Mouse (Mus musculus) kidney, embryonic 16.5 days (tissue): Measurements from ENCODE around the gene Tal1. TPM values are rescaled to one million over a fixed set of nuclear protein-coding genes. Genes with fewer than 3 reads are reported as not detected.

Source experiments
- ATAC-seq: fragments of 200-750 bp; cut with Nextera tagmentation; 2 replicates; pipeline ENCODE4 v1.8.0; 2017; ENCODE audit warnings: moderate TSS enrichment; ENCODE audit not compliant: low FRiP score, low TSS enrichment
- H3K27ac ChIP-seq: fragments of 300-500 bp; sonication (generic); 2 replicates; pipeline ENCODE4 v1.5.1; 2014; ENCODE audit warnings: low read length
- H3K27me3 ChIP-seq: fragments of 300-500 bp; sonication (generic); 2 replicates; pipeline ENCODE4 v1.6.1; 2014; ENCODE audit warnings: low read length, control low read depth, mixed read lengths; ENCODE audit not compliant: insufficient read depth
- H3K36me3 ChIP-seq: fragments of 300-500 bp; sonication (generic); 2 replicates; pipeline ENCODE4 v1.6.1; 2014; ENCODE audit warnings: low read length, control low read depth, mixed read lengths; ENCODE audit not compliant: insufficient read depth
- H3K4me1 ChIP-seq: fragments of 300-500 bp; sonication (generic); 2 replicates; pipeline ENCODE4 v1.6.1; 2014; ENCODE audit warnings: low read length, control low read depth, mixed read lengths; ENCODE audit not compliant: insufficient read depth
- H3K4me2 ChIP-seq: fragments of 300-500 bp; sonication (generic); replicated peaks from 2 replicates; pipeline ENCODE4 v1.6.1; 2014; ENCODE audit warnings: low read depth, low read length
- H3K4me3 ChIP-seq: fragments of 300-500 bp; sonication (generic); 2 replicates; pipeline ENCODE4 v1.5.1; 2014; ENCODE audit warnings: mild to moderate bottlenecking, low read length
- H3K9ac ChIP-seq: fragments of 300-500 bp; sonication (generic); replicated peaks from 2 replicates; pipeline ENCODE4 v1.6.1; 2014; ENCODE audit warnings: low read length
- H3K9me3 ChIP-seq: fragments of 300-500 bp; sonication (generic); 2 replicates; pipeline ENCODE4 v1.6.1; 2016; ENCODE audit warnings: low read length, control low read depth
- WGBS: fragments of 180-500 bp; shearing (Covaris S2); extraction: QIAGEN DNeasy Blood & Tissue Kit; methylation state at CpG from one replicate; pipeline ENCODE4 v1.1.7; 2014; 5-methylcytosine and 5-hydroxymethylcytosine counted together
- polyA plus RNA-seq: library from polyadenylated mRNA; unstranded; fragments of >200 nt; fragmentation: Nextera tagmentation; extraction: Ambion mirVana; gene quantifications from 2 replicates; pipeline ENCODE4 v1.2.1, GENCODE M21; 2015

The Tal1 gene
- 1.2 and 1.3 TPM in 2 replicates for polyA plus RNA-seq

DNA sequence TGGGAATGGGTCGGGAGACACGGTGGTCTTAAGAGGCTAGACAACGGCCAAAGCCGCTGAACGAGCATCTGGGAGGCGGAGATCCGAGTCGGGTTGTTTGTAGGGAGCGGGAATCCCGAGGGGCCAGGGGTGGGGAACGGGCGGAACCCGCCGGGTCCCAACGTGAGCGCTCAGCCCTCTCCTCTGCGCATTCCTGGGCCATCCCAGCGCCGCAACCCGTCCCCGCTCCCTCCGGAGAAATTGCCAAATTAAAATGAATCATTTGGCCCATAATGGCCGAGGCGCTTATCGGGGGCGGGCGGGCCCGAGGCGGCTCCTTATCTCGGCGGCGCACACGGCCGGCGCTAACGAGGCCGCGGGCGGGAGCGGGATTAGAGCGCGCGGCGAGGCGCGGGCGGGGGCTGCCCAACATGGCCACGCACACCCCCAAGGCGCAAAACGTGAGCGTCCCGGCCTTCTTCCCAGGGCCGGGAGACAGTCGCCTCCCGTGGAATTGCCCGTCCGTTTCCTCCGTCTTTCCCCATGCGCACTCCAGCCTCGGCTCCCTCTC, at the start of gene Tal1:
Gene Tal1, plus strand, starts transcription at position 56 of the 550 bp plus-strand sequence.
- Histone ChIP-seq H3K27ac (peak within 1 kb of the TSS; percentile 69), H3K9ac (peak within 1 kb of the TSS; percentile 50), H3K9me3 (no peaks in the 10 kb centered on the region), H3K4me3 (peak within 1 kb of the TSS; percentile 49), H3K4me1 (peaks cover 14% of the 10 kb centered on the region), H3K27me3 (peaks cover 77% of the 10 kb centered on the region), H3K4me2 (peak within 1 kb of the TSS; percentile 58), H3K36me3 (no peaks in the 10 kb centered on the region)
- peak; percentile 9; the same call in 1 of the 2 replicates for ATAC-seq
- under 1% methylated on average over 60 of the region's 60 CpGs for WGBS

DNA sequence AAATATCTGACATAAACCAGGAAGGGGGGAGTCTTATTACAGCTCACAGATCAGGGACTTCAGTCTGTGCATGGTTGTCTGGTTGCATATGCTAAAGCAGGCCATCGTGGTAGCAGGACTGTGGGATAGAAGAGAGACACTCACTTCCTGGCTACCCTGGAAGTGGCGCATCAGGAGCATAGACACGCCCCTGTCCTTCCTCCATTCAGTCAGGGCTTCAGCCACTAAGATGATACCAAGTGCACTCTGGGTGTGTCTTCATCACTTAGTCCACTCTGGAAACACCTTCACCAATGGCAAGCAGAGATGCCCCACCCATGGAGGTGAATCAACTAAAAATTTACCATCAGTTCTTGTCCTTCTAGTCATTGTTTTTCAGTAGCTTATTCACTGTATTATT, 42.0 kb upstream of the Tal1 start:
- 95% methylated on average over 3 of the region's 3 CpGs for WGBS
- no peaks in the 10 kb centered on the region for H3K4me1 ChIP-seq
- no peak overlapping the region for H3K27ac ChIP-seq
- H3K4me3 ChIP-seq: no peak overlapping the region
- H3K9ac ChIP-seq: no peak overlapping the region
- H3K9me3 ChIP-seq: no peaks in the 10 kb centered on the region
- no peak overlapping the region for H3K4me2 ChIP-seq
- H3K27me3 ChIP-seq: no peaks in the 10 kb centered on the region
- peaks cover 35% of the 10 kb centered on the region for H3K36me3 ChIP-seq
- ATAC-seq: no peak

DNA sequence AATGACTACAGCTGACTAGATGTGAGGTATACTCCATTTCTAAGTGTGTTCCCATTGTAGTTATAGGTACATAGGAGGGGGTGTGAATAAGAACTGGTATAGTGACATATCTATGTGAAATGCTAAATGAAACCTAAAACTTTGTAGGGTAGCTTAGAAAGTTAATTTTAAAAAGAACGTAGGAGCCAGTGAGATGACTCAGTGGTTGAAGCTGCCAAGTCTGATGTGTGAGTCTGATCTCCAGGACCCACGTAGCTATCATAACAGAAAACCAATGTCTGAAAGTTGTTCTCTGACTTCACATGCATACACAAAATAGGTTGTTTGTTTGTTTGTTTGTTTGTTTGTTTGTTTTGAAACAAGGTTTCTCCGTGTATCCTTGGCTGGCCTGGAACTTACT, 36.2 kb upstream of the Tal1 start:
- no peaks in the 10 kb centered on the region for H3K27me3 ChIP-seq
- H3K27ac ChIP-seq: no peak overlapping the region
- H3K9me3 ChIP-seq: no peaks in the 10 kb centered on the region
- no peak for ATAC-seq
- H3K9ac ChIP-seq: no peak overlapping the region
- H3K4me1 ChIP-seq: no peaks in the 10 kb centered on the region
- H3K4me2 ChIP-seq: no peak overlapping the region
- peaks cover 37% of the 10 kb centered on the region for H3K36me3 ChIP-seq
- 90% methylated on average over 3 of the region's 3 CpGs for WGBS
- no peak overlapping the region for H3K4me3 ChIP-seq

DNA sequence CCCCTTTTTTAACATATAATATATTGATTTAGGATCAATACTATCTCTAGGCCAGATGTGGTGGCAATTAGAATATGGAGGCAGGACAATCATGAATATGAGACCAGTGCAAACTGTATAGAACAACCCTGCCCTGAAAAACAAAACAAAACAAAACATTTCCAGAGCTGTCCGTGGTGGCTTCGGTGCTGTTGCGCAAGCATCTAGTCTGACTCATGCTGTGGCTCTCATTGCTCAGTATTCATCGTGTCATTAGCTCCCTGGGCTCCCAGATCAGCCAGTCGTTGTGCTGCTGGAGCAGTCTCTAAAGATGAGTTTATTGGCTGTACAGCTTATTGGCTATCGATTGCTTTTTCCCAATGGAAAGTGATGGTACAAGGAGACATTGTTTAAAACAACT, 21.2 kb upstream of the Tal1 start:
- Histone ChIP-seq H3K27me3 (no peaks in the 10 kb centered on the region), H3K36me3 (peaks cover 21% of the 10 kb centered on the region), H3K4me2 (no peak overlapping the region), H3K4me3 (no peak overlapping the region), H3K4me1 (no peaks in the 10 kb centered on the region), H3K9ac (no peak overlapping the region), H3K9me3 (no peaks in the 10 kb centered on the region), H3K27ac (no peak overlapping the region)
- ATAC-seq: no peak
- WGBS: 82% methylated on average over 6 of the region's 6 CpGs

DNA sequence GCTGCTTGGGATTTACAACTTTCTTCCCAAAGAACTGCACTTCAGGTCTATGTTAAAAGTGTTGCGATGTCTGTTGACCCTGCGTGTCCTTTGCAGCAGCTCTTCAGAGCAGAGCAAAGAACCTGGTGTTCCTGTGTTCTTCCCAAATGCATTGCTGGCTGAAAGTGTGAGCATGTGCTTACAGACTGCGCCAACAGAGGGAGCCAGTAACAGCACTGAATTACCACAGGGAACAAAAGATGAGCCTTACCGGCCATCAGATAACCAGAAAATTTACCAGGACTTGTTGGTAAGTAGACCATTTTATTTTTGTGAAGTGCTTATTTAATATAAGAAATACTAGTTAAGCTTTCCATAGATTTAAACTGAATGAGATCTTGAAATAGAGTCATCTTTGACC, 18.0 kb upstream of the Tal1 start:
- Histone ChIP-seq H3K27ac (no peak overlapping the region), H3K4me3 (no peak overlapping the region), H3K9me3 (no peaks in the 10 kb centered on the region), H3K36me3 (peaks cover 29% of the 10 kb centered on the region), H3K27me3 (no peaks in the 10 kb centered on the region), H3K4me1 (no peaks in the 10 kb centered on the region), H3K9ac (no peak overlapping the region), H3K4me2 (no peak overlapping the region)
- 35% methylated on average over 4 of the region's 4 CpGs for WGBS
- no peak for ATAC-seq

DNA sequence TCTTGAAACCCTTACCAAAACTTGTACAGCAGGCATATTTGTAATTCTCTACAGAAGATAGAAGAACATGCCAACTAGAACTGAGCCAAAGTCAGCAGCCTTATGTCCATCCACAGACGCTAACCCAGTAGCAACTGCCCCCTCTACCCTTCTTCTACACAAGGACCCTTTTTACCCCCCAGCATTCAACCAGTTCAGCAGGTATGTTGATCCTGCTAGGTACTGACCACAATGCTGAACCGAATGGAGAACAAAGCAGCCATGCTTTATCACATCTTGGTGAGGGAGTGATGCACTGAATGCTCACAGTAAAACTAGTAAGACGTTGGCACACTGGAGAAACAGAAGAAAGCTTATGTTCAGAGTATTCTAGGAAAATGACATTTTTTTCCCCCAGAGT, 10.6 kb upstream of the Tal1 start:
- peaks cover 24% of the 10 kb centered on the region for H3K27me3 ChIP-seq
- peaks cover 16% of the 10 kb centered on the region for H3K36me3 ChIP-seq
- H3K9me3 ChIP-seq: no peaks in the 10 kb centered on the region
- no peak overlapping the region for H3K4me2 ChIP-seq
- no peak overlapping the region for H3K9ac ChIP-seq
- no peaks in the 10 kb centered on the region for H3K4me1 ChIP-seq
- 78% methylated on average over 3 of the region's 3 CpGs for WGBS
- no peak overlapping the region for H3K4me3 ChIP-seq
- no peak for ATAC-seq
- no peak overlapping the region for H3K27ac ChIP-seq

DNA sequence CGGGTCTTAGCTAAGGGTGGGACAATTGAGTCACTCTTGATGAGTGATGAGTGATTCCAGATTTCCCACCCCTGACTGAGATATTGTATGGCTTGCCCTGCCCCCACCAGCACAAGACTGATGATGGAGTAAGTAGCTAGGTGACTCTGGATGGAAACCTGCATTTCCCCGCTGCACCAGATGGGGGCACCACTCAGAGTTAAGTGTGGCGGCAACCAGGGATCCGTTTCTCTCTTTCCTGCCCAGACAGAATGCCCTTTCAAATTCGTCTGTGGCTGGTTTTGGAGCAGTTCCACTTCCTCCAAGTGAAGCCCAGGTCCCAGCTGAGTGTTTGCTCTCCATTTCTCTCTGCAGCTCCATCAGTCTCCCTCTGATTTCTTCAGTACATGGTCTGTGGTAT, 8.5 kb upstream of the Tal1 start:
- Histone ChIP-seq H3K4me2 (no peak overlapping the region), H3K9ac (no peak overlapping the region), H3K4me3 (no peak overlapping the region), H3K27ac (no peak overlapping the region), H3K4me1 (peaks cover 4% of the 10 kb centered on the region), H3K27me3 (peaks cover 45% of the 10 kb centered on the region), H3K9me3 (no peaks in the 10 kb centered on the region), H3K36me3 (no peaks in the 10 kb centered on the region; the same call in 1 of the 2 replicates)
- WGBS: 6% methylated on average over 5 of the region's 5 CpGs
- ATAC-seq: no peak

DNA sequence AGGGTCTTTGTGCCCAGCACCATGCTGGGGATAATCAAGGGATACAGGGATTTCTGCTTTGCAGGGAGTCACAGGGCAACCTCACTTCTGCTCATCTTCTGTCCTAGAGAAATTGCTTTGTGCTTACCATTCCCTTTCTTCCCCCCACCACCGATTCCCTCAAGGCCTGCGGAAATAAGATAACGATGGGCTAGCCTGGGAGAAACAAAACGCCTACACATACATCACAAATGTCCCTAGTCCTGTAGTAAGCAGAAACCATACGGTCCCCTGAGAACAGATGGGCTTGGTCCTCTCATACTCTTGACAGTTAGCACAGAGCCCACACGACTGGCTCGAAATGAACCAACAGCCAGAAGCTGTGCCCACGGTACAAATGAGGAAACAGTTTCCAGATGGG, 8.0 kb upstream of the Tal1 start:
- Histone ChIP-seq H3K9me3 (no peaks in the 10 kb centered on the region), H3K27ac (no peak overlapping the region), H3K4me1 (peaks cover 4% of the 10 kb centered on the region), H3K4me3 (no peak overlapping the region), H3K4me2 (no peak overlapping the region), H3K27me3 (peaks cover 49% of the 10 kb centered on the region), H3K9ac (no peak overlapping the region), H3K36me3 (no peaks in the 10 kb centered on the region; the same call in 1 of the 2 replicates)
- no peak for ATAC-seq
- WGBS: 66% methylated on average over 8 of the region's 8 CpGs

DNA sequence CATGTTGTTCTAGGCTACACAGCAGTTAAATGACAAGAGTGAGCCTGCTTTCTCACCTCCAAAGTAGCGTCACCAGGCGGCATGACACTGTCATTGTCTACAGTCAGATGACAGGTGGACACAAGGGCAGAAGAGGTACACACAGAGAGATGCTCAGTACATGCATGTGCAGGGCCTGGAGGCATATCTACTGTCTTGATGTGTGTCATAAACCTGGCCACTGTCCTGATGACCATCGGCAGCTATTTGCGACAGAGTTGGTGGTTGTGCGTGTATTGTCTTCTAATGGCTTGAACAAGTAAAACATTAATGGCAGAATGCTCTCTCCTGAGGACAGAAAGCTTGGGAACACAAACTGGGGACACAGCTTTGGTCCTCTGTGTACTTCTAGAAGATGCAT, 5.0 kb upstream of the Tal1 start:
- Histone ChIP-seq H3K36me3 (no peaks in the 10 kb centered on the region), H3K4me3 (no peak overlapping the region), H3K4me2 (no peak overlapping the region), H3K27me3 (peaks cover 78% of the 10 kb centered on the region), H3K27ac (no peak overlapping the region), H3K9me3 (no peaks in the 10 kb centered on the region), H3K9ac (no peak overlapping the region), H3K4me1 (peaks cover 4% of the 10 kb centered on the region)
- WGBS: 70% methylated on average over 5 of the region's 5 CpGs
- ATAC-seq: no peak

DNA sequence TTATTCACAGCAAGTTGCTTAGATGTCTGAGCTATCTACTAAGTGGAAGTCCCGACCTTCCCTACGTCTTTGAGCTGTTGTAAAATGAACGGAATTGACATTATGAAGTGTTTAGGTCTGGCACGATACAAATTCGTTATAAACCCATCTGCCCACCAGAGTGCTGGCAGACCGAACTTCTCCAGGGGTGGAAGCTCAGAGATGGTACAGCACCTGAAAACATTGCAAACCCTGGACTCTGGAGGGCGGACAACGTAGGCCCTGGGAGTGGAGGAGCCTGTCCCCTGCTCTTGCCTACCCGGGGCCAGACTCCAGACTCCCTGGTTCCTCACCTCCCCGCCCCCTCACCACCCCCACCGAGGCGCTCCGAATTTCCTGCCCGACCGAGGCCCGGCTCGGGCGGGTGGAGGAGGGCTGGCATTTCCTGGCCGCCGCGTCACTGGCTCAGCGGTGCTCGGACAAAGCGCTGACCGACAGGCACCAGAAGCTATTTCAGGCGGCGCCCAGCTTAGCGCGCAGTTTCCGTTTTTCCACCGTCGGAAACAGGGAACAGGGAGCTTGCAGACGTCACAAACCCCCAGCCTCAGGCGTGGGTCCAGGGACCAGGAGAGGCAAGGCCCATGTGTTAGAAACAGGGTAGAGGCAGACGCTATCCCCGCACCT, 3.8 kb upstream of the Tal1 start:
- Histone ChIP-seq H3K9me3 (no peaks in the 10 kb centered on the region), H3K36me3 (no peaks in the 10 kb centered on the region), H3K27me3 (peaks cover 78% of the 10 kb centered on the region), H3K4me3 (peak overlapping the region; percentile 42), H3K9ac (peak overlapping the region; percentile 42), H3K4me2 (peak overlapping the region; percentile 55), H3K4me1 (peaks cover 14% of the 10 kb centered on the region), H3K27ac (peak overlapping the region; percentile 50)
- peak; percentile 88 for ATAC-seq
- WGBS: under 1% methylated on average over 36 of the region's 36 CpGs
